Mouse (Mus musculus) heart, embryonic 16.5 days (tissue): ENCODE measurements at regions not wholly inside any gene's neighbourhood (a gene's known extent, or its start where the extent isn't known, plus 50 kb on each side); places are given as distances from the start of the nearest gene placed in this dataset.

ENCODE experiments used
- ATAC-seq: fragments of 200-750 bp; cut with Nextera tagmentation; replicated peaks from 2 replicates; pipeline ENCODE4 v1.8.0; 2017; ENCODE audit warnings: moderate number of reproducible peaks; ENCODE audit not compliant: insufficient read depth, low FRiP score; ENCODE audit errors: extremely low read depth
- H3K27ac ChIP-seq: fragments of 300-500 bp; sonication (generic); 2 replicates; pipeline ENCODE4 v1.5.1; 2014; ENCODE audit warnings: mild to moderate bottlenecking, low read length, control low read depth, moderate library complexity
- H3K27me3 ChIP-seq: fragments of 300-500 bp; sonication (generic); 2 replicates; pipeline ENCODE4 v1.6.1; 2014; ENCODE audit warnings: low read length, mixed read lengths; ENCODE audit not compliant: control insufficient read depth, insufficient read depth
- H3K36me3 ChIP-seq: fragments of 300-500 bp; sonication (generic); 2 replicates; pipeline ENCODE4 v1.6.1; 2014; ENCODE audit not compliant: control insufficient read depth, insufficient read depth
- H3K4me1 ChIP-seq: fragments of 300-500 bp; sonication (generic); 2 replicates; pipeline ENCODE4 v1.6.1; 2014; ENCODE audit warnings: low read length, mixed read lengths; ENCODE audit not compliant: control insufficient read depth, insufficient read depth
- H3K4me2 ChIP-seq: fragments of 300-500 bp; sonication (generic); 2 replicates; pipeline ENCODE4 v1.6.1; 2014; ENCODE audit warnings: low read depth, mild to moderate bottlenecking, control low read depth, low read length
- H3K4me3 ChIP-seq: fragments of 300-500 bp; sonication (generic); 2 replicates; pipeline ENCODE4 v1.5.1; 2014; ENCODE audit warnings: mild to moderate bottlenecking, control low read depth, low read length
- H3K9ac ChIP-seq: fragments of 300-500 bp; sonication (generic); 2 replicates; pipeline ENCODE4 v1.6.1; 2014; ENCODE audit warnings: low read length, control low read depth
- H3K9me3 ChIP-seq: fragments of 300-500 bp; sonication (generic); replicated peaks from 2 replicates; pipeline ENCODE4 v1.6.1; 2016; ENCODE audit warnings: low read length; ENCODE audit not compliant: control insufficient read depth
- whole genome bisulfite sequencing: fragments of 180-500 bp; shearing (Covaris S2); extraction: QIAGEN DNeasy Blood & Tissue Kit; methylation state at CpG from one replicate; pipeline ENCODE4 v1.1.7; 2014; 5-methylcytosine and 5-hydroxymethylcytosine counted together

GRCm38 (mm10) chr1:111754263-111754857 lies 110.4 kb downstream of the Dsel start:
- H3K4me1 ChIP-seq: no peaks in the 10 kb centered on the region
- peak overlapping the region; percentile 57 for H3K4me2 ChIP-seq
- H3K4me3 ChIP-seq: peak overlapping the region; percentile 22
- no peak for ATAC-seq
- H3K9ac ChIP-seq: no peak overlapping the region
- 16% methylated on average over 13 of the region's 20 CpGs for WGBS
- no peaks in the 10 kb centered on the region for H3K27me3 ChIP-seq
- H3K9me3 ChIP-seq: no peaks in the 10 kb centered on the region
- no peaks in the 10 kb centered on the region for H3K36me3 ChIP-seq
- H3K27ac ChIP-seq: no peak overlapping the region
